ENCODE assay signal across 13 mouse cellular contexts in genomic region chr19:55486473-55486872, GRCm38 (mm10).
"Had no signal": no experiment of that assay in that cellular context is flagged by ENCODE, and none has a peak within 500 bp of the region (broad histone marks: within the 10 kb centered on the region; RNA-seq: fewer than 3 reads in every experiment).

No protein-coding gene starts in this region.

- H3K4me2 ChIP-seq: limb, embryonic 13.5 days; midbrain, embryonic 13.5 days; neural tube, embryonic 15.5 days had no signal

- H3K36me3 ChIP-seq: limb, embryonic 13.5 days; midbrain, embryonic 13.5 days; neural tube, embryonic 15.5 days had no signal

- H3K27me3 ChIP-seq: limb, embryonic 13.5 days; midbrain, embryonic 13.5 days; neural tube, embryonic 15.5 days had no signal

- H3K9ac ChIP-seq: limb, embryonic 13.5 days; liver, embryonic 14.5 days; midbrain, embryonic 13.5 days; neural tube, embryonic 15.5 days had no signal

- H3K4me3 ChIP-seq: layer of hippocampus, adult 2 months; limb, embryonic 13.5 days; midbrain, embryonic 13.5 days; myocyte; neural tube, embryonic 15.5 days had no signal

- DNase-seq: kidney, postnatal 10 days; kidney, postnatal 4 days; left cerebral cortex, postnatal 4 days; lung, adult 18-20 months; right cerebral cortex, postnatal 4 days; spleen, adult 18-20 months; thymus, postnatal 36 days had no signal

- ATAC-seq: midbrain, embryonic 13.5 days had no signal

- H3K9me3 ChIP-seq: limb, embryonic 13.5 days; midbrain, embryonic 13.5 days; neural tube, embryonic 15.5 days had no signal

- H3K27ac ChIP-seq: layer of hippocampus, adult 2 months; limb, embryonic 13.5 days; liver, embryonic 14.5 days; midbrain, embryonic 13.5 days; neural tube, embryonic 15.5 days had no signal
